Mouse (Mus musculus) kidney, embryonic 14.5 days (tissue): ENCODE measurements around the gene Paf1. TPM values are rescaled to one million over a fixed set of nuclear protein-coding genes. Genes with fewer than 3 reads are reported as not detected.
A peak's percentile ranks its signal among the peaks of the same experiment; 100 is the strongest.

Experiments used
- ATAC-seq: fragments of 200-750 bp; cut with Nextera tagmentation; 2 replicates; pipeline ENCODE4 v1.8.0; 2017; ENCODE audit warnings: moderate number of reproducible peaks, mild to moderate bottlenecking, moderate TSS enrichment, moderate library complexity; ENCODE audit not compliant: low FRiP score, low TSS enrichment
- H3K27ac ChIP-seq: fragments of 300-500 bp; sonication (generic); 2 replicates; pipeline ENCODE4 v1.5.1; 2014; ENCODE audit warnings: low read depth, mild to moderate bottlenecking, low read length, moderate library complexity, mixed read lengths
- H3K27me3 ChIP-seq: fragments of 300-500 bp; sonication (generic); 2 replicates; pipeline ENCODE4 v1.6.1; 2014; ENCODE audit warnings: mild to moderate bottlenecking, low read length; ENCODE audit not compliant: control insufficient read depth, insufficient read depth
- H3K36me3 ChIP-seq: fragments of 300-500 bp; sonication (generic); 2 replicates; pipeline ENCODE4 v1.6.1; 2014; ENCODE audit warnings: low read length, mixed read lengths; ENCODE audit not compliant: control insufficient read depth, insufficient read depth
- H3K4me1 ChIP-seq: fragments of 300-500 bp; sonication (generic); 2 replicates; pipeline ENCODE4 v1.6.1; 2014; ENCODE audit warnings: low read length, mixed read lengths; ENCODE audit not compliant: control insufficient read depth, insufficient read depth
- H3K4me2 ChIP-seq: fragments of 300-500 bp; sonication (generic); replicated peaks from 2 replicates; pipeline ENCODE4 v1.6.1; 2014; ENCODE audit warnings: low read depth, mild to moderate bottlenecking, low read length
- H3K4me3 ChIP-seq: fragments of 300-500 bp; sonication (generic); 2 replicates; pipeline ENCODE4 v1.5.1; 2014; ENCODE audit warnings: mild to moderate bottlenecking, low read length
- H3K9ac ChIP-seq: fragments of 300-500 bp; sonication (generic); 2 replicates; pipeline ENCODE4 v1.6.1; 2014; ENCODE audit warnings: low read depth, mild to moderate bottlenecking, low read length, moderate library complexity
- H3K9me3 ChIP-seq: fragments of 300-500 bp; sonication (generic); 2 replicates; pipeline ENCODE4 v1.6.1; 2016; ENCODE audit warnings: low read length; ENCODE audit not compliant: control insufficient read depth
- WGBS: fragments of 180-500 bp; shearing (Covaris S2); extraction: QIAGEN DNeasy Blood & Tissue Kit; methylation state at CpG from one replicate; pipeline ENCODE4 v1.1.7; 2014; 5-methylcytosine and 5-hydroxymethylcytosine counted together
- polyA plus RNA-seq: library from polyadenylated mRNA; unstranded; fragments of >200 nt; fragmentation: Nextera tagmentation; extraction: Ambion mirVana; gene quantifications from 2 replicates; pipeline ENCODE4 v1.2.1, GENCODE M21; 2014

The Paf1 gene
- polyA plus RNA-seq, 1 experiment from 2014 or later, result 82.1 TPM

- no peak for ATAC-seq
- H3K27me3 ChIP-seq, result no peaks in the 10 kb centered on the region
- no peaks in the 10 kb centered on the region for H3K9me3 ChIP-seq
- H3K9ac ChIP-seq, result no peak overlapping the region
- peaks cover 73% of the 10 kb centered on the region for H3K36me3 ChIP-seq
- peaks cover 16% of the 10 kb centered on the region for H3K4me1 ChIP-seq
- H3K4me2 ChIP-seq, result no peak overlapping the region
- WGBS, result 89% methylated on average over 16 of the region's 16 CpGs
- no peak overlapping the region for H3K27ac ChIP-seq
- no peak overlapping the region for H3K4me3 ChIP-seq
These were observed 25.0 kb upstream of the Paf1 start for GRCm38 (mm10) chr7:28367663-28368275.

GRCm38 (mm10) chr7:28368276-28368920 is 24.4 kb upstream of the Paf1 start:
- no peaks in the 10 kb centered on the region for H3K27me3 ChIP-seq
- 92% methylated on average over 16 of the region's 16 CpGs for WGBS
- H3K36me3 ChIP-seq, result peaks cover 70% of the 10 kb centered on the region
- no peak overlapping the region; the same call in 1 of the 2 replicates for H3K9ac ChIP-seq
- peaks cover 16% of the 10 kb centered on the region for H3K4me1 ChIP-seq
- no peak overlapping the region for H3K27ac ChIP-seq
- no peaks in the 10 kb centered on the region for H3K9me3 ChIP-seq
- no peak for ATAC-seq
- no peak overlapping the region for H3K4me2 ChIP-seq
- no peak overlapping the region for H3K4me3 ChIP-seq

DNA sequence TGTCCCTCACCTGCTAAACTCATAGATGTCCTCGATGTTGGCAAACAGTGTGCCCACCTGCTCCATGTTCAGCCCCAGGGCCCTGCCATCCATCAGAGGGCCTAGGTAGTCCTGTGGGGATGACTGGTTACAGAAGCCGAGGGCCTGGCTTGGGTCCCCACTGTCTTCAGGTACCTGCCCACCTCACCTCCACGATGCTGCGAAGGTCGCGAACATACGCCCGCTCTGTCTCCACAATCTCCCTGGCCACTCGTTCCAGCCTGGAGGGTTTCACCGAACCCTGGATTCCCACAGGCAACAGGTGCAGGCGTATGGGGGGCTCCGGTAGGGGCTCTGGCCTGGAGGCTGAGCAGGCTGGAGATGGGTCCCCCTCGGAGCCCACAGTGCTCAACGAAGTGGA is 22.7 kb upstream of the Paf1 start:
- Histone ChIP-seq H3K27me3 (no peaks in the 10 kb centered on the region), H3K4me2 (peak overlapping the region; percentile 73), H3K4me3 (peak overlapping the region; percentile 89), H3K27ac (no peak overlapping the region), H3K9ac (peak overlapping the region; percentile 89; the same call in 1 of the 2 replicates), H3K36me3 (peaks cover 54% of the 10 kb centered on the region), H3K4me1 (peaks cover 16% of the 10 kb centered on the region), H3K9me3 (no peaks in the 10 kb centered on the region)
- ATAC-seq, result no peak
- 93% methylated on average over 14 of the region's 14 CpGs for WGBS

DNA sequence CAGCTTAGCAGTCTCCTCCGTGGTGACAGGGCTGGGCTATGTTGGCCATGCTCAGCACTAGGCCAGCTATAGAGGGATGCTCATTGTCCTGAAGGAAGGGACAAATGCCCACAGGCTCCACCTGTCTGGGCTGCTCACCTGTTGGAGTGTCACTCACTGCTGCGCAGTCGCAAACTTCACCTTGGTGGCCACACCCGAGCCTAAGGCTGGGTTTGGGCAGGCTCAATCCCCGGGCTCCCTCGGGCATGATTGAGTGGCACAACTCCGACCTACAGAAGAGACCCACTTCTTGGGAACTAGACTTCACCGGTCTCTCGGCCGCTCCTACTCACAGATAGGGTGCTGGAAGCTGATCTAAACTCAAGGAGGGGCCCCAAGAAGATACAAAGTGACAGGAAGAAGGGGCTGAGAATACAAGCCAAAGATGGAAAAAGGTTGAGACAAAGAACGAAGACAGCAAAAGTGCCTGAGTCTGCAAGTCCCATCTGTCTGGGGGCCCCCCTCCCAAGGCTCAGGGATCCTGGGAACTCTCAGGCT is 21.7 kb upstream of the Paf1 start:
- 5% methylated on average over 11 of the region's 11 CpGs for WGBS
- Histone ChIP-seq H3K27me3 (no peaks in the 10 kb centered on the region), H3K4me1 (peaks cover 16% of the 10 kb centered on the region), H3K27ac (peak overlapping the region; percentile 93), H3K36me3 (peaks cover 44% of the 10 kb centered on the region), H3K9me3 (no peaks in the 10 kb centered on the region), H3K9ac (peak overlapping the region; percentile 89), H3K4me2 (peak overlapping the region; percentile 73), H3K4me3 (peak overlapping the region; percentile 89)
- ATAC-seq, result no peak

GRCm38 (mm10) chr7:28371514-28371989 is 21.2 kb upstream of the Paf1 start:
- H3K36me3 ChIP-seq, result peaks cover 39% of the 10 kb centered on the region
- H3K9me3 ChIP-seq, result no peaks in the 10 kb centered on the region
- ATAC-seq, result peak; percentile 7; the same call in 1 of the 2 replicates
- H3K4me3 ChIP-seq, result peak overlapping the region; percentile 89
- WGBS, result under 1% methylated on average over 40 of the region's 43 CpGs
- peak overlapping the region; percentile 73 for H3K4me2 ChIP-seq
- H3K27ac ChIP-seq, result peak overlapping the region; percentile 93
- H3K9ac ChIP-seq, result peak overlapping the region; percentile 89
- no peaks in the 10 kb centered on the region for H3K27me3 ChIP-seq
- peaks cover 16% of the 10 kb centered on the region for H3K4me1 ChIP-seq

GRCm38 (mm10) chr7:28372251-28373108 is 20.3 kb upstream of the Paf1 start, which contains the start of gene Plekhg2:
Gene Plekhg2, minus strand, starts transcription at chr7:28372599.
- Histone ChIP-seq H3K4me1 (peaks cover 23% of the 10 kb centered on the region), H3K27me3 (no peaks in the 10 kb centered on the region), H3K9me3 (no peaks in the 10 kb centered on the region), H3K27ac (peak within 1 kb of the TSS; percentile 93), H3K36me3 (peaks cover 31% of the 10 kb centered on the region), H3K4me3 (peak within 1 kb of the TSS; percentile 89), H3K9ac (peak within 1 kb of the TSS; percentile 89), H3K4me2 (peak within 1 kb of the TSS; percentile 73)
- peak; percentile 92 for ATAC-seq
- WGBS, result under 1% methylated on average over 61 of the region's 66 CpGs

GRCm38 (mm10) chr7:28373131-28373581 is 19.6 kb upstream of the Paf1 start:
- H3K36me3 ChIP-seq, result peaks cover 30% of the 10 kb centered on the region
- H3K4me2 ChIP-seq, result peak overlapping the region; percentile 52
- H3K4me3 ChIP-seq, result peak overlapping the region; percentile 42
- no peaks in the 10 kb centered on the region for H3K27me3 ChIP-seq
- ATAC-seq, result no peak
- H3K27ac ChIP-seq, result peak overlapping the region; percentile 88
- WGBS, result under 1% methylated on average over 9 of the region's 9 CpGs
- peaks cover 30% of the 10 kb centered on the region for H3K4me1 ChIP-seq
- no peaks in the 10 kb centered on the region for H3K9me3 ChIP-seq
- peak overlapping the region; percentile 48; the same call in 1 of the 2 replicates for H3K9ac ChIP-seq

DNA sequence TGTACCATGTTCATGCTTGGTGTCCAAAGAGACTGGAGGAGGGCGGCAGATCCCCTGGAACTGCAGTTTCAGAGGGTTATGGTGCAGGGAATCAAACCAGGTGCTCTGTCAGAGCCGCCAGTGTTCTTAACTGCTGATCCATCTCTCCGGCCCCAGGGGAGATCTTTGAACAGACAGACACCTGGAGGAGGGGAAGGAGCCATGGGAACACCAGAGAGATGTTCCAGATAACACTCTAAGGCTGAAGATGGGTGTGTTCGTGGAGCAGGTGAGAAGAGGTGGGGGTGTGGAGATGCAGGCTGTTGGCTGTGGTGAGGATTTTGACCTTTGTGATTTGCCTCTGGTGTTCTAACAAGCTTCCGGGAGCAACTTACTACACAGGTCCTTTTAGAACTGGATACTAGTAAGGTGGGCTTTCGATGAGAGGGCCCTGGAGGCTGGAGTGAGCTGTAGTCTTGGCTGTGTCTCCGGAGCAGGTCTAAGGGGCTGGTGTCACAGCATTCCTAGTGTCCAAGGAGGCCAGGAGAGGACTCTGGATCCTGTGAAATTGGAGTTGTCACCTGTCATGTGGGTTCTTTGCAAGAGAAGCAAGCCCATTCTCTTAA is 18.8 kb upstream of the Paf1 start:
- no peaks in the 10 kb centered on the region for H3K27me3 ChIP-seq
- no peaks in the 10 kb centered on the region for H3K9me3 ChIP-seq
- H3K4me2 ChIP-seq, result no peak overlapping the region
- no peak for ATAC-seq
- peak overlapping the region; percentile 38; the same call in 1 of the 2 replicates for H3K27ac ChIP-seq
- no peak overlapping the region for H3K9ac ChIP-seq
- WGBS, result 75% methylated on average over 7 of the region's 7 CpGs
- H3K4me3 ChIP-seq, result no peak overlapping the region
- peaks cover 31% of the 10 kb centered on the region for H3K4me1 ChIP-seq
- H3K36me3 ChIP-seq, result peaks cover 21% of the 10 kb centered on the region
